Mouse (Mus musculus) gastrocnemius, postnatal 14 days (tissue): Measurements from ENCODE around the gene 4930518I15Rik. TPM values are rescaled to one million over a fixed set of nuclear protein-coding genes. Genes with fewer than 3 reads are reported as not detected.

Source experiments
- DNase-seq: peaks from one replicate; pipeline ENCODE4 v3.0.0; 2021; ENCODE audit warnings: mixed read lengths
- intact Hi-C: fragments of 180-260 bp; cut with DNase I; formaldehyde crosslinking; loops from one replicate; pipeline ENCODE4 v1.15.1; 2025; ENCODE audit warnings: low total_unique reads
- total RNA-seq, 2 experiments: library from RNA; stranded (reverse); gene quantifications; 2 replicates each; pipeline ENCODE4 v1.2.3; 2021

The 4930518I15Rik gene
- total RNA-seq, 2 experiments from 2014 or later: 0.35 to 0.44 TPM

- intact Hi-C loops: no loop called here
- no peak for DNase-seq
These were observed 26.9 kb upstream of the 4930518I15Rik start for GRCm38 (mm10) chr2:156884396-156885211.

GRCm38 (mm10) chr2:156882431-156883001 is 24.8 kb upstream of the 4930518I15Rik start:
- intact Hi-C loops: no loop called here
- no peak for DNase-seq

- DNase-seq: peak; percentile 23
- intact Hi-C loops: loop anchor here (10.0 kb wide), 1 partner anchor 215 kb away; no protein-coding TSS in a partner anchor
These were observed 21.8 kb upstream of the 4930518I15Rik start for GRCm38 (mm10) chr2:156879541-156879940.

GRCm38 (mm10) chr2:156877726-156878125 is 20.0 kb upstream of the 4930518I15Rik start:
- DNase-seq: no peak
- intact Hi-C loops: loop anchor here (10.0 kb wide), 1 partner anchor 217 kb away; no protein-coding TSS in a partner anchor

- no peak for DNase-seq
- intact Hi-C loops: loop anchor here (10.0 kb wide), 1 partner anchor 220 kb away; no protein-coding TSS in a partner anchor
These were observed 17.2 kb upstream of the 4930518I15Rik start for GRCm38 (mm10) chr2:156874760-156875510.

GRCm38 (mm10) chr2:156874047-156874759 is 16.5 kb upstream of the 4930518I15Rik start:
- intact Hi-C loops: loop anchor here (10.0 kb wide), 1 partner anchor 221 kb away; no protein-coding TSS in a partner anchor
- DNase-seq: no peak

GRCm38 (mm10) chr2:156873629-156874028 is 15.9 kb upstream of the 4930518I15Rik start:
- DNase-seq: peak; percentile 38
- intact Hi-C loops: loop anchor here (10.0 kb wide), 1 partner anchor 221 kb away; no protein-coding TSS in a partner anchor

GRCm38 (mm10) chr2:156870519-156870918 is 12.8 kb upstream of the 4930518I15Rik start:
- peak; percentile 32 for DNase-seq
- intact Hi-C loops: loop anchor here (10.0 kb wide), 1 partner anchor 224 kb away; no protein-coding TSS in a partner anchor

- intact Hi-C loops: no loop called here
- DNase-seq: no peak
These were observed 11.8 kb upstream of the 4930518I15Rik start for GRCm38 (mm10) chr2:156869554-156869953.

GRCm38 (mm10) chr2:156868994-156869393 is 11.2 kb upstream of the 4930518I15Rik start:
- DNase-seq: no peak
- intact Hi-C loops: no loop called here

GRCm38 (mm10) chr2:156864481-156864880 is 6.7 kb upstream of the 4930518I15Rik start:
- no peak for DNase-seq
- intact Hi-C loops: no loop called here

GRCm38 (mm10) chr2:156863487-156864160 is 5.9 kb upstream of the 4930518I15Rik start:
- no peak for DNase-seq
- intact Hi-C loops: no loop called here

- intact Hi-C loops: no loop called here
- DNase-seq: peak; percentile 99
These were observed 5.2 kb upstream of the 4930518I15Rik start, which contains the start of gene Rab5if for GRCm38 (mm10) chr2:156862772-156863486. TSS of gene Rab5if (plus strand) at chr2:156863128.

GRCm38 (mm10) chr2:156862041-156862717 is 4.4 kb upstream of the 4930518I15Rik start:
- DNase-seq: peak; percentile 18
- intact Hi-C loops: no loop called here

GRCm38 (mm10) chr2:156858671-156859070 is 925 bp upstream of the 4930518I15Rik start:
- intact Hi-C loops: no loop called here
- DNase-seq: no peak

GRCm38 (mm10) chr2:156857385-156857791 is 358 bp downstream of the 4930518I15Rik start:
- no peak for DNase-seq
- intact Hi-C loops: no loop called here

GRCm38 (mm10) chr2:156856311-156856710 is 1.4 kb downstream of the 4930518I15Rik start:
- intact Hi-C loops: no loop called here
- DNase-seq: no peak
